Mouse (Mus musculus) B cell, adult 2 months (primary cell): Measurements from ENCODE around the gene Syt8.

Source experiments
- DNase-seq, 2 experiments: peaks; one replicate each; pipeline ENCODE4 v3.0.0; 2022

Syt8 gene

GRCm38 (mm10) chr7:142409603-142410002, 25.0 kb upstream of the Syt8 start:
- no peak for DNase-seq

DNA sequence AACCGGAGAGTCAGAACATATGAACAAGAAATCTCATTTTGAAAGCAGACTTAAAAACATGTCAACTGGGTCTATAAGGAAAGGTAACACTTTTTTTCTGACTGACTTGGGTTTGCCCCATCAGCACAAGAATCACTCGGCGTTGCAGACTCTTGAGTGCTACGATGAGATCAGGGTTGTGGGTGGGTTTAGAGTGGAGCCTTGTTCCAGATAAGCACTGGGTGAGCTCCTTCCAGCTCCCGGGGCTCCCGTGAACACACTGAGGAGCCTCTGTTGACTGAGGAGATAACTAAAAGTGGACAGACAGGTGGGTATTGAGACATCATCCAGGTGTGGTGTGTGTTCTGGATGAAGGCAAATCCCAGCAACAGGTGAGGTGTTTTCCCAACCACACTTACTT, 21.4 kb upstream of the Syt8 start:
- DNase-seq = no peak

DNA sequence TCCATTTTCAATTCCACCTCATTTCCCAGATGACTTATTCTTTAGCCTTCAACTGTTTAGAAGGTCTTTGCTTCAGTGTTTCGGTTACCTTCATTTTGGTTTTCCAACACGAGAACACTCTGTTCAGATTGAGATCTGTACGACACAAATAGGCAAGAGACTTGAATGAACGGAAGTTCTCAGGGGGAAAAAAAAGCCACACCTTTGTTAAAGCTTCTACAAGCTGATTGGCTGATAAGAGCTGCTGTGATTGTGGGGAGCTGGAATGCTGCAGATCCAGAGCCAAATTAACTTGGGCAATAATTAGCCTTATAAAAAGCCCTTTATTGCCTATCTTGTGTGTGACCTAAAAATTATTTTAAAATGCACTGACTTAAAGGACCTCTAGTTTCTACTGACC, 19.3 kb upstream of the Syt8 start:
- no peak for DNase-seq

DNA sequence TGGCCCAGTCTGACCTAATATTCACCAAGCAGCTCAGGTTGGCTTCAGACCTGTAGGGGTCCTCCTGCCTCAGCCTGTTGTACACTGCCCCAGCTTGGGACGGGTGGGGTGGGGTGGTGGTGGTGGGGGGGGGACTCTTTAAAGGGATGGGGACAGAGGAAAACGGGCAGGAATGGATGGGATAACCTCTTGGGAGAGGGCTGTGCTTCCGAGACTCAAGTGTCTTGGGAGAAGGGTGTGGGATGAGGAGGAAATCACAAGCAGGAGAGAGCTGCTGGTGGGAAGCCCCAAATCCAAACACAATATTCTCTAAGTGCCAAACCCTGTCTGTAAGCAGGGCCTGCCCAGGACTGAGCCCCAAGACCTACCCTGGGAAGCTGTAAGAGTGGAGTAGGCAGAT, 18.4 kb upstream of the Syt8 start:
- no peak for DNase-seq

DNA sequence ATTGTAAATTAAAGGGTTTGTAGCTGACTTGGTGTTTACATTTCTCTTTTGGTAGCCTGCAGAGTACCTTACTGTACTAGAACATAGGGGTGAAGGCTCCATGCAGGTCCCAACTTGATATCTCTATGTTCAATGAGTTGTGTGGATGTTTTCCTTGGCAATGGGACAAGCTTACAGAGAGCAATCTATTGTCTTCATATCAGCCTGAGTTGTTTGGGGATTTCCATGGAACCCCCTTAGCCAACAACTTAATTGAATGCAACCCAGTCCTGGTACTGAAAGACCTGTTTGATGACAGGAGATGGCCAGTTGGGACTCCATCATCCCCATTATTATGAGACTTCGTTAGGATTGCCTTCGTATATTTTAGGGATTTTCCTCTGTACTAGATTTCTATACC, 16.6 kb upstream of the Syt8 start:
- no peak for DNase-seq

DNA sequence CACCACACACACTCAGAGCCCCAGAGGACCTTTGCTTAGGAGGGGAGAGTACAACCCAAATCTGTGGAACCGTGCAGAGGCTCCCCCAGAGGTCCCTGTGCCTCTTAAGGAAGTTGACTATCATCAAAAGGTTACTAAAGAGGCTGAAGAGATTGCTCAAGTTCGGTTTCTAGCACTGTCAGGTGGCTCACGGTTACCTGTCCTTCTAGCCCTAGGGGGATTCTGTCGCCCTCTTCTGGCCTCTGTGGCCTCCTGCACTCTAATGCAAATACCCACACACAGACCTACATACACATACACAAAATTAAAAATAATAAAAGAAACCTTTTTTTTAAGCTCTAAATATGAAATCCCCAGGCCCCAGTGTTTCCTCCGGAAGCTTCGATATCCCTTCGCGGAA, 16.0 kb upstream of the Syt8 start:
- no peak for DNase-seq

DNA sequence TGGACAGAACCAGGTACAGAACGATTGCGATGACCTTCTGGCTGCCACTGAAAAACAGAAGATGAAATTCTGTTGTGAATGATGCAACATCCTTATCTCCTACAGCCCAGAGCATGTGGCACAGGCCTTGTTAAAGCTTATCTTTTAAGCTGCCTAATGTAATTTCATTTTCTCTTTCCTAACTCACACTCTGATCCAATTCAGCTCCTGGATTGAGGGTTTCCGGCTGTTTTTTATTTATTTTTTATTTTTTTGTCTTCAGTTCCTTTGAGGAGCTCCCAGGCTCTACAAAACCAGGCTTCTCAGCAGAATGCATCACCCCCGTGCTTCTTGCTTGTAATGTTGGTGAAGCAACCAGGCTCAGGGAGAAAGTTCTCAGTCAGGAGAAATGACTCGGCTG, 14.8 kb upstream of the Syt8 start:
- no peak for DNase-seq

- no peak for DNase-seq
Observed at GRCm38 (mm10) chr7:142421826-142422225, 12.8 kb upstream of the Syt8 start.

- no peak for DNase-seq
Observed at GRCm38 (mm10) chr7:142425641-142426213, 8.9 kb upstream of the Syt8 start.

- peak; percentile 32 to 41 for DNase-seq
Observed at GRCm38 (mm10) chr7:142428213-142428612, 6.4 kb upstream of the Syt8 start.

DNA sequence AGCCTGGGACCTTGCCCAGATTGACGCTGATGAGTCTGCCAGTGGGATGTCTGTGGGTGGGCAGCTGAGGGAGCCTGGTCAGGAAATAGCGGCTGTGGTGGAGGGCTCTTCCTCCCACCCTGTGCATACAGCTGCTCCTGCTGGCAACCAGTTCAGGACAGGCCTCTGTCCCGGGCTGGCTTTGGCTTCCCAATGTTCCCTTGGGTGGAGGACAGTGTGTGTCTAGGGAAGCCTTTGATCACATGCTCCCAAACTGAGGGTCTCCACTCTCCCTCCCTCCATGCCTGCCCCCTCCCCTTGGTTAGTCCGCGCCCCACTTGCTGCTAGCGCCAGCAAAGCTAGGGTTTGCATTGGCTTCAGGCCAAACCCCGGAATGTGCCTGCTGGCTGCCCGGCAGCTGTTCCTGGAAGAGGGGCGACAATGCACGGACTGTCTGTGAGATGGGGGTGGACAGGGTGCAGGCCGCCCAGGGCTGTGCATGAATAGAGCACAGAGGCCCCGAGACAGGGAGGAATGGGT, 4.4 kb upstream of the Syt8 start:
- DNase-seq = no peak

DNA sequence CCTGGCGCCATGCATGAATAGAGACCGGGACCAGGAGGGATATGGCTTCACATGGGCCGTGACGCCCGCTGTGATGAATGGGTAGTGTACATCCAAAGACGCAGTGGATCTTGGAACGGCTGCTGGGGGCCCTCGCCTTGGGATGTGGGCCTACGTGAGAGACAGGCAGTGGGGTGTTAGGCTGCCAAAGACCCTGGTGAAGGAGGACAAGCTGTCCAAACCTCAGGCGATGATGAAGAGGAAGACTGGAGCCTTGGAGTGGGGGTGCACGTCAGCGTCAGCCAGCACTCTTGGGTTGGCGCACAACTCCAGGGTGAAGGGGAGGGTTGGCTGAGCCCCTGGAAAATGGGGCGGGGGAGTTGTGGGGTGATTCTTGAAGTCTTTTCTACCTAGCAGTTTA, 3.5 kb upstream of the Syt8 start:
- no peak for DNase-seq

GRCm38 (mm10) chr7:142433623-142434022, 1.0 kb upstream of the Syt8 start:
- no peak for DNase-seq

- peak; percentile 70 to 72 for DNase-seq
Observed at GRCm38 (mm10) chr7:142435524-142435923, 874 bp downstream of the Syt8 start.

GRCm38 (mm10) chr7:142437324-142437723, 2.7 kb downstream of the Syt8 start:
- DNase-seq = no peak

GRCm38 (mm10) chr7:142439966-142440365, 5.3 kb downstream of the Syt8 start:
- DNase-seq = no peak

- DNase-seq = peak; percentile 73 to 75
Observed at GRCm38 (mm10) chr7:142440657-142441114, 6.0 kb downstream of the Syt8 start.

GRCm38 (mm10) chr7:142441585-142441984, 6.9 kb downstream of the Syt8 start, which contains the start of gene Tnni2:
Tnni2 (plus strand) TSS chr7:142441808.
- DNase-seq = no peak

GRCm38 (mm10) chr7:142442081-142442907, 7.6 kb downstream of the Syt8 start:
- DNase-seq = peak; percentile 75 to 79

DNA sequence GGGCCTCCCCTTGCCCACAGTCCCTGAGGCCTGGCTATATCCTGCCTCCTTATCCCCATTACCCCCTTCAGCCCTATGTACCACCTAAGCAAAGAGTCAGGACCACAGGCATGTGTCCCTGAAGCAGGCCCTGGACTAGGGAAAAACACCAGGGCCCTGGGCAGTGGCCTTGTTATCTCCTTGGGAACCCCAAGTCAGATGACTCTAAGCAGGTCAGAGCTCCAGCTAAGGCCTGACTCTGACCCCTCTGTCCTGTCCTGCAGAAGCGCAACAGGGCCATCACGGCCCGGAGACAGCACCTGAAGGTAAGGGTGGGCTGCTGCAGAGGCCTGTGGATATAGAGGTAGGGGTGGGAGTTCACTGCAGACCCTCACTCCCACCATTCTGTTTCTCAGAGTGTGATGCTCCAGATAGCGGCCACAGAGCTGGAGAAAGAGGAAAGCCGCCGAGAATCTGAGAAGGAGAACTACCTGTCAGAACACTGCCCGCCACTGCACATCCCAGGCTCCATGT, 8.3 kb downstream of the Syt8 start:
- DNase-seq = no peak

DNA sequence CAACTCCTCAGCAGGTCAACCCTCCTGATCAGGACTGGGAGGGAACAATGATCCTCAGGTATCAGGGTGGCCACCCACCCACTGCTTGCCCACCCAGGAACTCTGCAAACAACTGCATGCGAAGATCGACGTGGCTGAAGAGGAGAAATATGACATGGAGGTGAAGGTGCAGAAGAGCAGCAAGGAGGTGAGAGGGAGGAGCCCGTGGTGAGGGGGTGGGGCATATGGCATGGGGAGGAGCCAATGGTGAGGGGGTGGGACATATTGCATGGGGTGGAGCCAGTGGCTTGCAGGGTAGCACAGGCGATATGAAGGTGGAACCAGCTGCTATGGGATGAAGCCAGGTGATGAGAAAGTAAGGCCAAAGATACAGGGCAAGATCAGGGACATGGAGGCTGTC, 8.8 kb downstream of the Syt8 start:
- DNase-seq = peak; percentile 30 to 45

DNA sequence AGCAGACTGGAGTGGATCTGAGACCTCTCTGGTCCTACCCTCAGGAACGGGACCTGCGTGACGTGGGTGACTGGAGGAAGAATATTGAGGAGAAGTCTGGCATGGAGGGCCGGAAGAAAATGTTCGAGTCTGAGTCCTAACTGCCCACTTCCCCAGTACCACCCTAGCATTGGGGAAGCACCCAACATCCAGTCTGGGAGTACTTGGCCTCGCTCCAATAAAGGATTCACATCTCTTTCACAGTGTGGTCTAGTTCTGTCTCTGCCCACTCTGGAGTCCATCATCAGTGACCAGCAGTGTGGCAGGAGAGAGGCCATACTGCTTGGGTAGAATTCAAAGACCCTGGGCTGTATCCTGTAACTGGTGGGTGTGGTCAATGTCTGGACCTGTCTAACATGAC, 9.5 kb downstream of the Syt8 start:
- DNase-seq = no peak

DNA sequence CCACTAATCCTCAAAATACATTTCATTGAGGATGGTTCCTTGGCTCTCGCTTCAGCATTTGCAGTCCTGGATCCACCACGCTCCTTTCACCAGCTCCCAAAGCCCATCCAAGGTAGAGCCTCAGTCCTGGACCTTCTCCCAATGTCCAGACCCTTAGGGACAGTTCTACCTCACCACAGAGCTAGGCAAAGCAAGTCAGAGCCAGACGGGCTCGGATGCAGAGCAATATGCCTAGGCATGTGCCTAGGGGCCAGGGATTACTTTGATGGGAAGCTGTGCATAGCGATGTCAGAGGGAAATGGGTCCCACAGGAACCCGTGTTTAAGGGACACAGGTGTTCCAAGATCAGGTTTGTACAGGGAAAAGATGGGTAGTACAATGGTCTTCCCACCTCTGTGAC, 10.7 kb downstream of the Syt8 start:
- no peak for DNase-seq

DNA sequence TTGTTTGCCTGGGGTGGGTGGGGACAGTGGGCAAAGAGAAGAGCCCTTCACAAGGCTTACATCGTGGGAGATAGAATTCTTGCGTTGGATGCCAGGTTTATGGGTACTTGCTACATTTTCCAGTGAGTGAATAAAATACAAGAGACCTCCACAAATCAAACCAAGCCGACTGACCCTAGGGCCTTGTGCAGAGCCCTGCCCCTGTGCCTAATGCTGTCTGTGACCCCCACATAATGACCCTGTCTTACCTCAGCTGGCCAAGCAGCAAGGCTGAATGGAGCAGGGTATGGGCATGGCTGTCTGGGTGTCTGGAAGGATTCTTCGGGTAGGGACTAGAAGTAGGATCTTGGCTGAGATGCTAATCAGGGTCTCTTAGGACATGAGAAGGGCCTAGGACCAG, 11.6 kb downstream of the Syt8 start:
- no peak for DNase-seq
